In the genomic region with DNA sequence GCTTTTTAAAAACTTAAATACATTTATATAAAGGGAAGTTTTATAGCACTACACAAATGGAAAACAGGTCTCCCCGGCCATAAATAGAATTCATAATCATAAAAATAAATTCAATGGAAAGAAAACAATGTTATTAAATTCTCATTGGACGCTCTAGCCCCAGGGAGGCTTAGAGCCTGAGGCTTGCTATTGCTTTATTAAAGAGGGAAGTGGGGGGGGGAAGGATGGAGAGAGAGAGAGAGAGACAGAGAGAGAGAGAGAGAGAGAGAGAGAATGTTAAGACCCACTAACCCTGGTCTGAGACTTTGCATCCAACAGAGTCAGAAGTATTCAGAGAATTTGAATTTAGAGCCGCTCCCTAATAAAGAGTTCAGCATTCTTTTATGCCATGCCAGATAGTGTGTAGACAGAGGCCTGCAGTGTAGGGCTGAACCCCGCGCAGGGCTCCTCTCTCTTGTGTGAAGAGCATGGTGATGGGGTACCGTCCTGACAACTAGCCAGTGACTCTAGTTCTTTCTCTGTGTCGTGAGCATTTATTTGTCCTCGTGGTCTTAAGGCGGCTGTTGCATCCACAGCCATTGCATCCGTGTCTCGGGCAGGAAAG, we compare ENCODE assay signal across 20 mouse cellular contexts. TPM values are rescaled to one million over a fixed set of nuclear protein-coding genes. Genes with fewer than 3 reads are reported as not detected.
DNase-seq lines count a peak whose midpoint lies in the region; ATAC-seq and TF ChIP-seq lines count a peak whose summit lies in the region.
"Had no signal": no experiment of that assay in that cellular context is flagged by ENCODE, and none has a peak within 500 bp of the region (broad histone marks: within the 10 kb centered on the region; RNA-seq: fewer than 3 reads in every experiment).

No protein-coding gene starts in this region.

- no peak for TF ChIP-seq CTCF in lung, postnatal 0 days (IDR thresholded peaks at IDR 0.05)

- H3K27ac ChIP-seq in lung, postnatal 0 days (ENCODE audit: low read length) = no peak overlapping the region
- peak overlapping the region; percentile 52 for H3K27ac ChIP-seq in embryonic facial prominence, embryonic 15.5 days (replicated peaks)
- peak overlapping the region; percentile 53; the same call in 1 of the 2 replicates for H3K27ac ChIP-seq in limb, embryonic 12.5 days
- H3K27ac ChIP-seq in neural tube, embryonic 15.5 days (replicated peaks) = peak overlapping the region; percentile 51
- H3K27ac ChIP-seq: heart, embryonic 15.5 days; neural tube, embryonic 12.5 days had no signal

- no peaks in the 10 kb centered on the region for H3K27me3 ChIP-seq in lung, postnatal 0 days (replicated peaks; ENCODE audit: insufficient read depth, low read length)
- H3K27me3 ChIP-seq in embryonic facial prominence, embryonic 15.5 days = no peaks in the 10 kb centered on the region
- H3K27me3 ChIP-seq in limb, embryonic 12.5 days = peaks cover 9% of the 10 kb centered on the region
- no peaks in the 10 kb centered on the region for H3K27me3 ChIP-seq in neural tube, embryonic 15.5 days (replicated peaks)
- H3K27me3 ChIP-seq: neural tube, embryonic 12.5 days had no signal

- H3K4me3 ChIP-seq in lung, postnatal 0 days (ENCODE audit: low read depth, low read length) = no peak overlapping the region
- no peak overlapping the region for H3K4me3 ChIP-seq in embryonic facial prominence, embryonic 15.5 days (replicated peaks)
- H3K4me3 ChIP-seq in limb, embryonic 12.5 days (replicated peaks) = no peak overlapping the region
- H3K4me3 ChIP-seq in neural tube, embryonic 15.5 days (replicated peaks) = no peak overlapping the region
- H3K4me3 ChIP-seq: heart, embryonic 15.5 days; neural tube, embryonic 12.5 days had no signal

- no peak for TF ChIP-seq EP300 in lung, postnatal 0 days (IDR thresholded peaks at IDR 0.05)

- no peaks in the 10 kb centered on the region for H3K9me3 ChIP-seq in lung, postnatal 0 days (ENCODE audit: low read length)
- no peaks in the 10 kb centered on the region for H3K9me3 ChIP-seq in embryonic facial prominence, embryonic 15.5 days (replicated peaks)
- no peaks in the 10 kb centered on the region for H3K9me3 ChIP-seq in limb, embryonic 12.5 days
- H3K9me3 ChIP-seq in neural tube, embryonic 15.5 days (replicated peaks) = no peaks in the 10 kb centered on the region
- H3K9me3 ChIP-seq: heart, embryonic 15.5 days; neural tube, embryonic 12.5 days had no signal

- H3K36me3 ChIP-seq in lung, postnatal 0 days (ENCODE audit: insufficient read depth, low read length) = no peaks in the 10 kb centered on the region
- H3K36me3 ChIP-seq in embryonic facial prominence, embryonic 15.5 days = no peaks in the 10 kb centered on the region
- no peaks in the 10 kb centered on the region for H3K36me3 ChIP-seq in limb, embryonic 12.5 days
- H3K36me3 ChIP-seq in neural tube, embryonic 15.5 days = no peaks in the 10 kb centered on the region
- H3K36me3 ChIP-seq: heart, embryonic 15.5 days; neural tube, embryonic 12.5 days had no signal

- 64% methylated on average over 11 of the region's 11 CpGs for WGBS in lung, postnatal 0 days
- WGBS in embryonic facial prominence, embryonic 15.5 days = 43% methylated on average over 11 of the region's 11 CpGs
- 57% methylated on average over 11 of the region's 11 CpGs for WGBS in limb, embryonic 12.5 days
- WGBS in neural tube, embryonic 15.5 days = 52% methylated on average over 11 of the region's 11 CpGs

- H3K4me1 ChIP-seq in lung, postnatal 0 days (ENCODE audit: insufficient read depth, low read depth, low read length) = no peaks in the 10 kb centered on the region
- peaks cover 25% of the 10 kb centered on the region for H3K4me1 ChIP-seq in embryonic facial prominence, embryonic 15.5 days
- peaks cover 35% of the 10 kb centered on the region for H3K4me1 ChIP-seq in limb, embryonic 12.5 days (replicated peaks)
- H3K4me1 ChIP-seq in neural tube, embryonic 15.5 days = peaks cover 29% of the 10 kb centered on the region
- H3K4me1 ChIP-seq: heart, embryonic 15.5 days had no signal

- H3K4me2 ChIP-seq in lung, postnatal 0 days (replicated peaks; ENCODE audit: low read depth, low read length) = no peak overlapping the region
- H3K4me2 ChIP-seq in embryonic facial prominence, embryonic 15.5 days (replicated peaks) = no peak overlapping the region
- peak overlapping the region; percentile 15; the same call in 1 of the 2 replicates for H3K4me2 ChIP-seq in limb, embryonic 12.5 days
- no peak overlapping the region for H3K4me2 ChIP-seq in neural tube, embryonic 15.5 days
- H3K4me2 ChIP-seq: heart, embryonic 15.5 days; neural tube, embryonic 12.5 days had no signal

- H3K9ac ChIP-seq in lung, postnatal 0 days (replicated peaks; ENCODE audit: low read depth) = no peak overlapping the region
- no peak overlapping the region for H3K9ac ChIP-seq in embryonic facial prominence, embryonic 15.5 days
- no peak overlapping the region for H3K9ac ChIP-seq in limb, embryonic 12.5 days (replicated peaks)
- no peak overlapping the region for H3K9ac ChIP-seq in neural tube, embryonic 15.5 days (replicated peaks)
- H3K9ac ChIP-seq: heart, embryonic 15.5 days; neural tube, embryonic 12.5 days had no signal

- ATAC-seq in lung, postnatal 0 days = peak; percentile 37; the same call in 1 of the 2 replicates
- no peak for ATAC-seq in embryonic facial prominence, embryonic 15.5 days (ENCODE audit: insufficient number of reproducible peaks, low FRiP score, low TSS enrichment, low read depth)
- ATAC-seq in limb, embryonic 12.5 days (ENCODE audit: insufficient number of reproducible peaks, insufficient read depth, low FRiP score, low TSS enrichment, low read depth) = no peak
- ATAC-seq in neural tube, embryonic 15.5 days (ENCODE audit: low FRiP score) = no peak

- no peak for DNase-seq in lung, postnatal 0 days (ENCODE audit: low spot score)
- DNase-seq in lung, postnatal 25 days (ENCODE audit: low spot score) = no peak
- DNase-seq in urinary bladder, postnatal 10 days (ENCODE audit: low spot score) = no peak
- no peak for DNase-seq in adrenal gland, postnatal 25 days
- DNase-seq: cerebellum, adult 11 months; gastrocnemius, postnatal 10 days; heart, adult 18-20 months; kidney, adult 18-20 months; kidney, postnatal 36 days; layer of hippocampus, adult 9-11 months; lung, adult 18-20 months; lung, postnatal 4 days; right cerebral cortex, postnatal 4 days; thymus, postnatal 25 days had no signal

RNA-seq across cellular contexts. Expression of gene Elfn1, which starts 42.3 kb away (rescaled TPM):
- polyA plus RNA-seq in lung, postnatal 0 days (2015; fragmentation: Nextera tagmentation; extraction: Ambion mirVana) = 1.5 TPM in 2 replicates
- polyA plus RNA-seq in embryonic facial prominence, embryonic 15.5 days (2015; fragmentation: Nextera tagmentation; extraction: Ambion mirVana) = 2.0 and 2.5 TPM in 2 replicates
- 0.28 and 0.35 TPM in 2 replicates for polyA plus RNA-seq in limb, embryonic 12.5 days (2016; fragmentation: Nextera tagmentation; extraction: Ambion mirVana)
- 5.7 TPM in 2 replicates for polyA plus RNA-seq in neural tube, embryonic 15.5 days (2015; fragmentation: Nextera tagmentation; extraction: Ambion mirVana)
- 16.4 and 17.0 TPM in 2 replicates for total RNA-seq in adrenal gland, postnatal 25 days (2021)
- total RNA-seq: liver, adult 2 months had no signal
